Mouse (Mus musculus): Measurements from ENCODE around the gene Emilin1. TPM values are rescaled to one million over a fixed set of nuclear protein-coding genes. Genes with fewer than 3 reads are reported as not detected.
A peak's percentile ranks its signal among the peaks of the same experiment; 100 is the strongest.

The Emilin1 gene
- total and polyA plus RNA-seq, 3 experiments: 0.11 to 0.63 (median 0.34) TPM

DNA sequence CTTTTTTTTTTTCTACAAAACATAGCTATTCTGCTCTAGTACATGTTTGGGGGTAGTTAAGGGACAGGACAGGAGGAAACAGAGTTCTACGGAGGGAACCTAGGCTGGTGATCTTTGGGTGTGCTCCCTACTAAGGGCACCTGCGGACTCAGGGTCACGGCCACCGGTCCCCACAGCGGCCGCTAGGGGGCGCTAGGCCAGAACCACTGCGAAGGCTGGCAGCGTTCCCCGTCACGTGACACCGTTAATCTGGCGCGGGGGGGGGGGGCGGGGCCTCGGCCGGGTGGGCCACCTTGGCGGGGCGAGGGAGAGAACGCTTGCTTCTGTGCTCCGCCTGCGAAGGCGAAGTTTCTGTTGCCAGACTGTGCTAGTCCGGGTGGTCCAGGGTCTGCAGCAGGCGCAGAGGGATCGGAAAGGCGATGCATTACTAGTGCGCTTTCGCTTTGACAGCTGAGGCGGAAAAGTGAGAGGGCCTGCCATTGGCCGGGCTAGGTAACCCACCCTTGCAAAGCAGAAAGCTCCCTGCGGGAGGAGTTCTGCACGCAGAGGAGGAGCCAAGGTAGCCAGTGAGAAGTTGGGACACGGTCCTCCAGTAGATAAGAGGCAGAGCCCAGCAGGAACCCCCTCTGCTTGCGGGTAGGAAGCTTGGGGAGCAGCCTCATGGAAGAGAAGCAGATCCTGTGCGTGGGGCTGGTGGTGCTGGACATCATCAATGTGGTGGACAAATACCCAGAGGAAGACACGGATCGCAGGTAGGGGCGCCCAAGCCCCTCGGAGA is 8.2 kb downstream of the Emilin1 start, which contains the start of gene Khk (continued):
- TF ChIP-seq ZKSCAN1 (IDR thresholded peaks at IDR 0.05; ENCODE audit: borderline replicate concordance, low read depth, low read length) (peak; percentile 76), PAX5 (IDR thresholded peaks at IDR 0.05; ENCODE audit: low read length) (no peak), USF1 (IDR thresholded peaks at IDR 0.05; ENCODE audit: low read depth, low read length) (peak; percentile 94), HCFC1 (IDR thresholded peaks at IDR 0.05; ENCODE audit: low read depth, low read length) (peak; percentile 51), ZNF384 (IDR thresholded peaks at IDR 0.05; ENCODE audit: low read depth, low read length) (peak; percentile 36; the same call in 1 of the 2 replicates), RAD21 (IDR thresholded peaks at IDR 0.05; ENCODE audit: low read depth, low read length) (no peak; the same call in none of the 2 replicates)

DNA sequence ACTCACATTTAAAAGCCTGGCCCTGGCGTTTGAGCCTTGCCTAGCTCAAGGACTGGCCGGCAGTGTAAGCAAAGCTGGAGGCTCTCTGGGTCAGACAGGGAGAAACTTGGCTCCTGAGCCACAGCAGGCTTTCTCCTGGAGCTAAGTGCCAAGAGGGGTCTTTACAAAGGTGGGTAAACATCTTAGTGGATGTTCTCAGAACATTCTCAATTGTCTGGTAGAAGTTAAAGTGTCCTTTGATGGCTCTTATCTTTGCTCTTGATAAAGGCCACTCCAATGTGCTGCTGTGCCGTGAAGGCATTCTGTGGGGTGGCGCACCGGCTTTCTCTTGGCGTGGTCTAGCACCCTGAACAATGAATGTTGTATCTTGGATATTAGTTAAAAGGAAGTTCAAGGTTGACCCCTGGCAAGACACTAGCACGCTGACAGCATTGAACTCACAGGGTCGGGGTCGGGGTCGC is 9.4 kb downstream of the Emilin1 start:
- TF ChIP-seq NELFE (IDR thresholded peaks at IDR 0.05; ENCODE audit: low read depth, low read length) (no peak), CHD1 (IDR thresholded peaks at IDR 0.05; ENCODE audit: low read depth, low read length) (no peak), JUND (conservative IDR thresholded peaks at IDR 0.05; ENCODE audit: low read depth, low read length) (no peak), MAFK (IDR thresholded peaks at IDR 0.05; ENCODE audit: insufficient replicate concordance, low read length) (no peak), ZKSCAN1 (IDR thresholded peaks at IDR 0.05; ENCODE audit: borderline replicate concordance, low read depth, low read length) (no peak), ETS1 (conservative IDR thresholded peaks at IDR 0.05; ENCODE audit: low read depth, low read length) (no peak), RCOR1 (conservative IDR thresholded peaks at IDR 0.05; ENCODE audit: low read depth, low read length) (no peak), TBP (conservative IDR thresholded peaks at IDR 0.05; ENCODE audit: low read depth, low read length) (no peak), ELF1 (IDR thresholded peaks at IDR 0.05; ENCODE audit: low read depth, low read length) (no peak), POLR2A (IDR thresholded peaks at IDR 0.05; ENCODE audit: low read depth, low read length) (no peak), SMC3 (IDR thresholded peaks at IDR 0.05; ENCODE audit: low read depth, low read length) (no peak), HCFC1 (IDR thresholded peaks at IDR 0.05; ENCODE audit: low read depth, low read length) (no peak), E2F4 (IDR thresholded peaks at IDR 0.05; ENCODE audit: insufficient replicate concordance, low read depth, low read length) (no peak), POLR2AphosphoS2 (IDR thresholded peaks at IDR 0.05; ENCODE audit: low read depth, low read length) (no peak)
- Histone ChIP-seq H3K4me2 (ENCODE audit: insufficient read depth, low read depth, poor library complexity, severe bottlenecking) (no peak overlapping the region), H3K79me2 (replicated peaks; ENCODE audit: control insufficient read depth, extremely low read depth, insufficient read depth, poor library complexity, severe bottlenecking) (no peaks in the 10 kb centered on the region), H3K36me3 (replicated peaks in 1 of 2; ENCODE audit: control insufficient read depth in 1 of 2, insufficient read depth in 1 of 2, low read length in 1 of 2) (no peaks in the 10 kb centered on the region), H3K9ac (ENCODE audit: insufficient read depth, low read depth) (no peak overlapping the region), H3K27ac (ENCODE audit: insufficient read depth, low read depth) (no peak overlapping the region), H3K9me3 (replicated peaks; ENCODE audit: low read length) (no peaks in the 10 kb centered on the region), H3K4me1 (ENCODE audit: control insufficient read depth in 1 of 2, insufficient read depth in 2 of 2) (peaks cover 8 to 36% of the 10 kb centered on the region in 2 experiments; a peak in 3 of 4 replicates), H3K4me3 (replicated peaks in 1 of 3; ENCODE audit: low read depth in 2 of 3, low read length in 2 of 3, poor library complexity in 1 of 3) (no peak overlapping the region), H3K27me3 (replicated peaks) (peaks cover 86% of the 10 kb centered on the region)
- DNase-seq (ENCODE audit: extremely low read depth): no peak
- dilution Hi-C loops (cut with MboI; ENCODE audit: extremely low pct_ligation_motif_present, extremely low pct_unique_long_range_greater_than_20kb, low sequenced_read_pairs) (no loop called here), in situ Hi-C loops (cut with MboI; ENCODE audit: low pct_ligation_motif_present, low pct_unique_long_range_greater_than_20kb, low sequenced_read_pairs) (loop anchor here (5.0 kb wide), 1 partner anchor 120 kb away; no protein-coding TSS in a partner anchor)

Data from CH12.LX (cell line).